Mouse (Mus musculus): ENCODE data around the gene Ptpdc1. TPM values are rescaled to one million over a fixed set of nuclear protein-coding genes. Genes with fewer than 3 reads are reported as not detected.

Ptpdc1 gene
- 11.0 and 13.8 TPM in 2 replicates for polyA plus RNA-seq (2016; fragmentation: Nextera tagmentation; extraction: Ambion mirVana)

- peaks cover 19% of the 10 kb centered on the region for H3K27me3 ChIP-seq (ENCODE audit: low read depth, poor library complexity, severe bottlenecking)
- no peaks in the 10 kb centered on the region for H3K36me3 ChIP-seq
- peak within 1 kb of the TSS; percentile 79 for H3K4me3 ChIP-seq
- H3K27ac ChIP-seq (replicated peaks), result peak within 1 kb of the TSS; percentile 94
- no peaks in the 10 kb centered on the region for H3K9me3 ChIP-seq (replicated peaks)
- H3K4me1 ChIP-seq, result peaks cover 13% of the 10 kb centered on the region
- peak; percentile 97 for DNase-seq (ENCODE audit: low spot score)
- 4% methylated on average over 76 of the region's 76 CpGs for WGBS
These were observed at the start of gene Ptpdc1 for GRCm38 (mm10) chr13:48625433-48626184. TSS of gene Ptpdc1 (minus strand) at chr13:48625664.

- DNase-seq (ENCODE audit: low spot score), result no peak
- H3K9me3 ChIP-seq (replicated peaks), result no peaks in the 10 kb centered on the region
- H3K36me3 ChIP-seq, result no peaks in the 10 kb centered on the region
- no peak overlapping the region for H3K4me3 ChIP-seq
- H3K27me3 ChIP-seq (ENCODE audit: low read depth, poor library complexity, severe bottlenecking), result peaks cover 86% of the 10 kb centered on the region
- WGBS, result 89% methylated on average over 5 of the region's 5 CpGs
- no peak overlapping the region for H3K27ac ChIP-seq (replicated peaks)
- H3K4me1 ChIP-seq, result peaks cover 8% of the 10 kb centered on the region
These were observed 49.1 kb upstream of the Ptpdc1 start for GRCm38 (mm10) chr13:48674609-48675008.

- Histone ChIP-seq H3K27ac (replicated peaks) (no peak overlapping the region), H3K4me1 (peaks cover 20% of the 10 kb centered on the region), H3K27me3 (ENCODE audit: low read depth, poor library complexity, severe bottlenecking) (peaks cover 95% of the 10 kb centered on the region), H3K9me3 (replicated peaks) (no peaks in the 10 kb centered on the region), H3K4me3 (peak overlapping the region; percentile 31), H3K36me3 (no peaks in the 10 kb centered on the region)
- DNase-seq (ENCODE audit: low spot score), result no peak
- WGBS, result under 1% methylated on average over 24 of the region's 24 CpGs
These were observed 46.9 kb upstream of the Ptpdc1 start for GRCm38 (mm10) chr13:48672312-48672840.

- peaks cover 100% of the 10 kb centered on the region for H3K27me3 ChIP-seq (ENCODE audit: low read depth, poor library complexity, severe bottlenecking)
- peak overlapping the region; percentile 34 for H3K4me3 ChIP-seq
- no peaks in the 10 kb centered on the region for H3K36me3 ChIP-seq
- H3K27ac ChIP-seq (replicated peaks), result no peak overlapping the region
- DNase-seq (ENCODE audit: low spot score), result peak; percentile 57
- peaks cover 38% of the 10 kb centered on the region for H3K4me1 ChIP-seq
- under 1% methylated on average over 34 of the region's 34 CpGs for WGBS
- H3K9me3 ChIP-seq (replicated peaks), result no peaks in the 10 kb centered on the region
These were observed 43.6 kb upstream of the Ptpdc1 start for GRCm38 (mm10) chr13:48668976-48669534.

GRCm38 (mm10) chr13:48668091-48668975 is 42.9 kb upstream of the Ptpdc1 start:
- H3K4me3 ChIP-seq, result peak overlapping the region; percentile 34
- H3K27ac ChIP-seq (replicated peaks), result no peak overlapping the region

GRCm38 (mm10) chr13:48667461-48667860 is 42.0 kb upstream of the Ptpdc1 start:
- WGBS, result 4% methylated on average over 4 of the region's 4 CpGs
- Histone ChIP-seq H3K4me3 (no peak overlapping the region), H3K36me3 (no peaks in the 10 kb centered on the region), H3K4me1 (peaks cover 45% of the 10 kb centered on the region), H3K27ac (replicated peaks) (no peak overlapping the region), H3K27me3 (ENCODE audit: low read depth, poor library complexity, severe bottlenecking) (peaks cover 100% of the 10 kb centered on the region), H3K9me3 (replicated peaks) (no peaks in the 10 kb centered on the region)
- DNase-seq (ENCODE audit: low spot score), result peak; percentile 23

More at GRCm38 (mm10) chr13:48668091-48668975, 42.9 kb upstream of the Ptpdc1 start:
- DNase-seq (ENCODE audit: low spot score), result peak; percentile 36
- 1% methylated on average over 33 of the region's 33 CpGs for WGBS
- Histone ChIP-seq H3K27me3 (ENCODE audit: low read depth, poor library complexity, severe bottlenecking) (peaks cover 100% of the 10 kb centered on the region), H3K4me1 (peaks cover 39% of the 10 kb centered on the region), H3K9me3 (replicated peaks) (no peaks in the 10 kb centered on the region), H3K36me3 (no peaks in the 10 kb centered on the region)

- Histone ChIP-seq H3K4me1 (peaks cover 43% of the 10 kb centered on the region), H3K4me3 (peak overlapping the region; percentile 27; the same call in 1 of the 2 replicates), H3K36me3 (no peaks in the 10 kb centered on the region), H3K27me3 (ENCODE audit: low read depth, poor library complexity, severe bottlenecking) (peaks cover 100% of the 10 kb centered on the region), H3K27ac (replicated peaks) (no peak overlapping the region), H3K9me3 (replicated peaks) (no peaks in the 10 kb centered on the region)
- peak; percentile 56 for DNase-seq (ENCODE audit: low spot score)
- WGBS, result 1% methylated on average over 58 of the region's 58 CpGs
These were observed 40.5 kb upstream of the Ptpdc1 start for GRCm38 (mm10) chr13:48665656-48666597.

GRCm38 (mm10) chr13:48664916-48665655 is 39.6 kb upstream of the Ptpdc1 start:
- Histone ChIP-seq H3K36me3 (no peaks in the 10 kb centered on the region), H3K4me1 (peaks cover 43% of the 10 kb centered on the region), H3K27ac (replicated peaks) (no peak overlapping the region), H3K4me3 (peak overlapping the region; percentile 32), H3K9me3 (replicated peaks) (no peaks in the 10 kb centered on the region), H3K27me3 (ENCODE audit: low read depth, poor library complexity, severe bottlenecking) (peaks cover 100% of the 10 kb centered on the region)
- WGBS, result under 1% methylated on average over 39 of the region's 39 CpGs
- DNase-seq (ENCODE audit: low spot score), result peak; percentile 59

GRCm38 (mm10) chr13:48663988-48664339 is 38.5 kb upstream of the Ptpdc1 start:
- Histone ChIP-seq H3K9me3 (replicated peaks) (no peaks in the 10 kb centered on the region), H3K27ac (replicated peaks) (no peak overlapping the region), H3K36me3 (no peaks in the 10 kb centered on the region), H3K4me3 (no peak overlapping the region), H3K4me1 (peaks cover 45% of the 10 kb centered on the region), H3K27me3 (ENCODE audit: low read depth, poor library complexity, severe bottlenecking) (peaks cover 100% of the 10 kb centered on the region)
- peak; percentile 57 for DNase-seq (ENCODE audit: low spot score)
- 2% methylated on average over 7 of the region's 7 CpGs for WGBS

GRCm38 (mm10) chr13:48663211-48663987 is 37.9 kb upstream of the Ptpdc1 start:
- peak; percentile 66 for DNase-seq (ENCODE audit: low spot score)
- peaks cover 45% of the 10 kb centered on the region for H3K4me1 ChIP-seq
- under 1% methylated on average over 54 of the region's 54 CpGs for WGBS
- H3K9me3 ChIP-seq (replicated peaks), result no peaks in the 10 kb centered on the region
- peaks cover 100% of the 10 kb centered on the region for H3K27me3 ChIP-seq (ENCODE audit: low read depth, poor library complexity, severe bottlenecking)
- peak overlapping the region; percentile 57 for H3K4me3 ChIP-seq
- no peaks in the 10 kb centered on the region for H3K36me3 ChIP-seq
- H3K27ac ChIP-seq (replicated peaks), result peak overlapping the region; percentile 28; the same call in 1 of the 2 replicates
